Mouse (Mus musculus): ENCODE measurements around the gene Tlx2. TPM values are rescaled to one million over a fixed set of nuclear protein-coding genes. Genes with fewer than 3 reads are reported as not detected.
A peak's percentile ranks its signal among the peaks of the same experiment; 100 is the strongest.

Gene Tlx2
- polyA plus RNA-seq, 1 experiment from 2014 or later, result 1.9 TPM

DNA sequence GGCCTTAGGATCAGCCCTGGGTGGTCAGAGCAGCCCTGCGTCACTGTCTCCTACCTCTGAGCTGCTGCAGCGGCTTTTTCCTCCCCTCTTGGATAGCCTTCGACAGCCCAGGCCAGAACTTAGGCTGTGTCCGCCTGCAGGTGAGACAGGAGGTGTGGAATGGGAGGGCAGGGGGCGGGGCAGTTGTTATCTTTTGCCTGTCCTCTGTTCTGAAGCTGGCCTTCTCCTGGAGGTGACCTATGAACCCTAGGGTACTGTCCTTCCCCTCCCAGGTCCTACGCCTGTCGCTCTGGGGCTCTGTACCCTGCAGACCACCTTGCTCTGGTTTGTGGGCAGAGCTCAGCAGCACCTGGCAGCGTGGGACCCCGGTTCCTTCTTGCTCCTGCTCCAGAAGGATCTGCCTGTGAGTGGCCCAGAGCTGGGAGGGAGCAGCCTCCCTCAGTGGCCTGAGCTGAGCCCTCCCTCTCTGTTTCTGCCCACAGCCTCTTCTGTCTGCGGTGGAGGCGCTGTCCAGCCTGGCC, 33.1 kb upstream of the Tlx2 start:
- Histone ChIP-seq H3K27me3 (ENCODE audit: control insufficient read depth, insufficient read depth, low read length) (no peaks in the 10 kb centered on the region), H3K4me1 (ENCODE audit: control insufficient read depth in 2 of 2, insufficient read depth in 2 of 2, low read length in 2 of 2) (peaks cover 16 to 20% of the 10 kb centered on the region in 2 experiments), H3K27ac (replicated peaks in 1 of 2; ENCODE audit: control insufficient read depth in 1 of 2, insufficient read depth in 1 of 2, low read depth in 2 of 2, low read length in 2 of 2) (no peak overlapping the region), H3K36me3 (ENCODE audit: control insufficient read depth, insufficient read depth, low read length) (peaks cover 12% of the 10 kb centered on the region), H3K4me2 (ENCODE audit: low read length) (peak overlapping the region; percentile 100), H3K9ac (ENCODE audit: low read length) (peak overlapping the region; percentile 88), H3K9me3 (ENCODE audit: control insufficient read depth, low read length) (no peaks in the 10 kb centered on the region), H3K4me3 (ENCODE audit: control insufficient read depth in 1 of 2, insufficient read depth in 1 of 2, low read depth in 1 of 2, low read length in 2 of 2) (no peak overlapping the region)
- WGBS, result 49% methylated on average over 11 of the region's 11 CpGs
- no peak for ATAC-seq (ENCODE audit: insufficient number of reproducible peaks, insufficient read depth, low FRiP score, low read depth)

DNA sequence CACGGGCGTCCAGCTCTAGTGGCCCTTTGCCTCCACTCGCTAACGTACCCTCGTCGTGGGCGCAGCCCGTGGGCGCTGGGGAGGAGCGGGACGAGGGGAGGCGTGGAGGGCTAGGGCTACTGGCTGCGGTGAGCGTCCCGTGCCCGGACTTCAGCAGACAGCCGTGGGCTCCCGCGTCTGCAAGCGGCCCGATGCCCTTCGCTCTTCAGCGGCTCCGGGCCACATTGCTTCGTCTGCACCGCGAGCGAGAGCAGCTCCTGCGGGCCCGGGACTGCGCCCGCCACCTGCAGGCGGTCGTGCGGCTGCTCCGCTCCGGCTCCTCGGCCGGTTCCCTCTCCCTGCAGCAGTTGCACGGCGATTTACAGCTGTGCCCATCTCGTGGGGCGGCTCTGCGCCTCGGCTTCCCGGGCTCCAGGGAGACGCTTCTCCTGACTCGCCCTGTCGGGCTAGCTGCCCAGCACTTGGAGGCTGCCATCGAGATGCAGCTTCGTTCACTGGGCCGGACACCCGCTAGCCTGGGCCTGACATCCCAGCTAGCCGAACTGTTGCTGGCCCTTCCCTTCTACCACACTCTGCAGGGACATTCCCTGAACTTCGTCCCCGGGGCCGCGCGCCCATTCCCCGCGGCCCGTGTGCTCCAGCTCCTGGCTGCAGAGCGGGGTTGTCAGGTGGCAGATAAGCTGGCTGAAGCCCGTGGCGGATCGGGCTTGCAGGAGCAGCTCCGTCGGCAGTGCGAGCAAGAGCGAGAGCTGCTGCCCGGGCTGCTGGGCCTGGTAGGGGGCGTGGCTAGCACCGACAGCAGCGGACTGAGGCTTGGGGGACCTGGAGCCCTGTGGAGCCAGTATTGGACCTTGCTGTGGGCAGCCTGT, 31.8 kb upstream of the Tlx2 start:
- WGBS, result under 1% methylated on average over 74 of the region's 74 CpGs

DNA sequence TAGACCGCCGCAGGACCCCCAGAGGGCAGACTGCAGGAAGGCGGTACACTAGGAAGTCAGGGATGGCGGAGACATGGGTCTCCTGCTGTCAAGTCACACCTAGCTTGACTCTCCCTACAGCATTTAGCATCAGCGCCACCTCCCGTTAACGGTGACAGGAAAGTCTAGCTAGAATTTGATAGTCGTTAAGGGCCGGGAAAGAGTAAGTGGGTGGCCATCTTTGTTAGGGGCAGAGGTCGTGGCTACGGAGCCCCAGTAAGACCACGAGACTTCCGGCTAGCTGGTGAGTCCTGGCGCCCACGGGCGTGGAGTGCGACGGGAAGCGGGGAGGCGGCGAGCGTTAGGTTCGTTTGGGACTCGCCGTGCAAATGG, 31.2 kb upstream of the Tlx2 start, which contains the start of the genes Ccdc142 and Gm42688:
Gene Ccdc142 (plus strand): TSS at position 286 of the 372 bp plus-strand sequence.
Gene Gm42688 (plus strand): TSS at position 302 of the 372 bp plus-strand sequence.
- H3K36me3 ChIP-seq (ENCODE audit: control insufficient read depth, insufficient read depth, low read length), result peaks cover 3% of the 10 kb centered on the region; the same call in 1 of the 2 replicates
- no peaks in the 10 kb centered on the region for H3K27me3 ChIP-seq (ENCODE audit: control insufficient read depth, insufficient read depth, low read length)
- peak within 1 kb of the TSS; percentile 6 to 80; a peak in 3 of 4 replicates for H3K27ac ChIP-seq (replicated peaks in 1 of 2; ENCODE audit: control insufficient read depth in 1 of 2, insufficient read depth in 1 of 2, low read depth in 2 of 2, low read length in 2 of 2)
- peaks cover 10 to 13% of the 10 kb centered on the region in 2 experiments; a peak in 3 of 4 replicates for H3K4me1 ChIP-seq (ENCODE audit: control insufficient read depth in 2 of 2, insufficient read depth in 2 of 2, low read length in 2 of 2)
- WGBS, result 2% methylated on average over 25 of the region's 25 CpGs
- peak within 1 kb of the TSS; percentile 62 to 67 for H3K4me3 ChIP-seq (ENCODE audit: control insufficient read depth in 1 of 2, insufficient read depth in 1 of 2, low read depth in 1 of 2, low read length in 2 of 2)
- H3K9me3 ChIP-seq (ENCODE audit: control insufficient read depth, low read length), result no peaks in the 10 kb centered on the region
- H3K4me2 ChIP-seq (ENCODE audit: low read length), result peak within 1 kb of the TSS; percentile 100
- ATAC-seq (ENCODE audit: insufficient number of reproducible peaks, insufficient read depth, low FRiP score, low read depth), result peak; percentile 68
- peak within 1 kb of the TSS; percentile 88 for H3K9ac ChIP-seq (ENCODE audit: low read length)

More for the DNA sequence above, 31.8 kb upstream of the Tlx2 start:
- peak overlapping the region; percentile 6 to 80; a peak in 3 of 4 replicates for H3K27ac ChIP-seq (replicated peaks in 1 of 2; ENCODE audit: control insufficient read depth in 1 of 2, insufficient read depth in 1 of 2, low read depth in 2 of 2, low read length in 2 of 2)
- peak overlapping the region; percentile 100 for H3K4me2 ChIP-seq (ENCODE audit: low read length)
- peak overlapping the region; percentile 88 for H3K9ac ChIP-seq (ENCODE audit: low read length)
- no peaks in the 10 kb centered on the region for H3K27me3 ChIP-seq (ENCODE audit: control insufficient read depth, insufficient read depth, low read length)
- H3K36me3 ChIP-seq (ENCODE audit: control insufficient read depth, insufficient read depth, low read length), result peaks cover 8% of the 10 kb centered on the region
- H3K9me3 ChIP-seq (ENCODE audit: control insufficient read depth, low read length), result no peaks in the 10 kb centered on the region
- peak overlapping the region; percentile 62 to 67 for H3K4me3 ChIP-seq (ENCODE audit: control insufficient read depth in 1 of 2, insufficient read depth in 1 of 2, low read depth in 1 of 2, low read length in 2 of 2)
- peak; percentile 75 for ATAC-seq (ENCODE audit: insufficient number of reproducible peaks, insufficient read depth, low FRiP score, low read depth)
- peaks cover 10 to 13% of the 10 kb centered on the region in 2 experiments; a peak in 3 of 4 replicates for H3K4me1 ChIP-seq (ENCODE audit: control insufficient read depth in 2 of 2, insufficient read depth in 2 of 2, low read length in 2 of 2)

DNA sequence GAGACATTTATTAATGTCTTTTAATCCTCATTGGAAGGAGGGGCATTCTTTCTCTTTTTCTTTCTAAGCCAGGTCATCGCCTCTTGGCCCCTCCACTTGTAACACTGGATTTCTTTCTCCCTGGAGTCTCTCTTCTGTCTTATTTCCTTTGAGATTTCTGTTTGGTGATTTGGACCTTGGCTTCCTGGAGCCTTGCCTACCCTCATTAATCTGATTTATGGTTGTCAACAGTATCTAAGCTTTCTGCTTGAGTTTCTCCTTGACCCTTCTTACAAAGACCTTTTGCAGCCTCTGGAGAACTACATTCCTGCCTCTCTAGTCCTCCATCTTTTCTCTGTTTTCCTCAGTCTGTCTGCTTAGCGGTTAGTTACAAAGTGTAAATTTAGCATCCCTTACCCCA, 28.3 kb upstream of the Tlx2 start:
- Histone ChIP-seq H3K27ac (replicated peaks in 1 of 2; ENCODE audit: control insufficient read depth in 1 of 2, insufficient read depth in 1 of 2, low read depth in 2 of 2, low read length in 2 of 2) (no peak overlapping the region), H3K9ac (ENCODE audit: low read length) (no peak overlapping the region), H3K4me3 (ENCODE audit: control insufficient read depth in 1 of 2, insufficient read depth in 1 of 2, low read depth in 1 of 2, low read length in 2 of 2) (no peak overlapping the region), H3K36me3 (ENCODE audit: control insufficient read depth, insufficient read depth, low read length) (peaks cover under 1% of the 10 kb centered on the region; the same call in 1 of the 2 replicates), H3K27me3 (ENCODE audit: control insufficient read depth, insufficient read depth, low read length) (no peaks in the 10 kb centered on the region; the same call in 1 of the 2 replicates), H3K4me2 (ENCODE audit: low read length) (no peak overlapping the region), H3K4me1 (ENCODE audit: control insufficient read depth in 2 of 2, insufficient read depth in 2 of 2, low read length in 2 of 2) (peaks cover 10 to 12% of the 10 kb centered on the region in 2 experiments; a peak in 3 of 4 replicates), H3K9me3 (ENCODE audit: control insufficient read depth, low read length) (no peaks in the 10 kb centered on the region)
- no peak for ATAC-seq (ENCODE audit: insufficient number of reproducible peaks, insufficient read depth, low FRiP score, low read depth)
- 55% methylated on average over 2 of the region's 2 CpGs for WGBS

DNA sequence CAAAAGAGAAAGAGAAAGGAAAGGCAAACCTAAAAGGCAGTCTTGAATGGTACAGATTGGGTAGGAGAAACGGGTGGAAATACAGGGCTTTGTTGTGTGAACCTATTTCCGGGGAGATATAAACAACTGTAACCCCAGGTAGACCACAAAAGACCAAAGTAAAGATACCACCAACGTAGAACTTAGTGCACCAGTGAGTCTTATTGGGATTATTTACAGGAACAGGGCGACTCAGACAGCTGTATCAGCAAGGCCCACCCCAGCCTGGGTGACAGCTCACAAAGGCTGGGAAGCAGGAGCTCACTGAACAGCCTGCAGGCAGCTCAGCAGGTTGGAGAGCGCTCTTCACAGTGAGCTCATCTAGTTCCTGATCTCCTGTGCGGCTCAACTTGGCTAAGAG, 25.9 kb upstream of the Tlx2 start:
- WGBS, result 41% methylated on average over 6 of the region's 6 CpGs
- Histone ChIP-seq H3K4me3 (ENCODE audit: control insufficient read depth in 1 of 2, insufficient read depth in 1 of 2, low read depth in 1 of 2, low read length in 2 of 2) (no peak overlapping the region), H3K27me3 (ENCODE audit: control insufficient read depth, insufficient read depth, low read length) (peaks cover 5% of the 10 kb centered on the region; the same call in 1 of the 2 replicates), H3K9me3 (ENCODE audit: control insufficient read depth, low read length) (no peaks in the 10 kb centered on the region), H3K4me2 (ENCODE audit: low read length) (no peak overlapping the region), H3K9ac (ENCODE audit: low read length) (no peak overlapping the region), H3K36me3 (ENCODE audit: control insufficient read depth, insufficient read depth, low read length) (no peaks in the 10 kb centered on the region), H3K27ac (replicated peaks in 1 of 2; ENCODE audit: control insufficient read depth in 1 of 2, insufficient read depth in 1 of 2, low read depth in 2 of 2, low read length in 2 of 2) (no peak overlapping the region), H3K4me1 (ENCODE audit: control insufficient read depth in 2 of 2, insufficient read depth in 2 of 2, low read length in 2 of 2) (0 out of 4 replicates have a peak, but pooled peaks cover 0 to 2% of the 10 kb centered on the region in 2 experiments)
- ATAC-seq (ENCODE audit: insufficient number of reproducible peaks, insufficient read depth, low FRiP score, low read depth), result no peak

DNA sequence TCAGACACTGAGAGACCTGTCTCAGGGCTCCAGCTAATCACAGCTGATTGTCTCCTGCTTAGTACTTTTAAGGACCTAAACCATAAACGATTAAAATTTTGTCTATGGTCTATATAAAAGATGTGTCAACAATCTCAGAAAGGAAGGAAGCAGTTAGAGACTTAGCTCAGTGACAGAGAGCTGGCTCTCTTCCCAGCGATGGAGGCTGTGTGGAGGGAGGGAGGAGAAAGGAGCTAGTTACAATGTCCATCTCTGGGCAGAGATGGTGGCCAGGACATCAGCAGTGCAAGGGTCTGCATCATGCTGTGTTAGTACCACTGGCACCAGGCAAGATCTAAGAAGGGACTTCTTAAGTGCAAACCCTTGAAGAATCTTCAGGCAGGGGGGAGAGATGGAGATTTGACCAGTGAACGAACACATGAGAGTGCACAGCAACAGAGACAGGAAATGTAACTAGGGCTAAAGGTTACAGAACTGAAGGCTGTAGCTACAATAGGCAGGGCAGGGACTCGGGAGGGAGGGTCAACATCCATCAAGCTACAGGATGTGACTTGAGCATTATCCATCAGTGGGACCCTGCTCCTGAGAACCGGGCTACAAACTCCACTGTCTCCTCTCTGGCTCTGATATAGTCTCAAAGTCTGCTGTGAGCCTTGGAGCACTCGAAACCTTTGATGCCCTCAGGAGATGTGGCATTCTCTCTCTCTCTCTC, 22.5 kb upstream of the Tlx2 start:
- no peak overlapping the region for H3K9ac ChIP-seq (ENCODE audit: low read length)
- no peak overlapping the region for H3K27ac ChIP-seq (replicated peaks in 1 of 2; ENCODE audit: control insufficient read depth in 1 of 2, insufficient read depth in 1 of 2, low read depth in 2 of 2, low read length in 2 of 2)
- no peaks in the 10 kb centered on the region for H3K9me3 ChIP-seq (ENCODE audit: control insufficient read depth, low read length)
- H3K4me3 ChIP-seq (ENCODE audit: control insufficient read depth in 1 of 2, insufficient read depth in 1 of 2, low read depth in 1 of 2, low read length in 2 of 2), result no peak overlapping the region
- no peak overlapping the region for H3K4me2 ChIP-seq (ENCODE audit: low read length)
- 35% methylated on average over 6 of the region's 6 CpGs for WGBS
- peaks cover 38% of the 10 kb centered on the region for H3K27me3 ChIP-seq (ENCODE audit: control insufficient read depth, insufficient read depth, low read length)
- H3K36me3 ChIP-seq (ENCODE audit: control insufficient read depth, insufficient read depth, low read length), result no peaks in the 10 kb centered on the region
- ATAC-seq (ENCODE audit: insufficient number of reproducible peaks, insufficient read depth, low FRiP score, low read depth), result no peak
- peaks cover 2 to 3% of the 10 kb centered on the region in 2 experiments; a peak in 2 of 4 replicates for H3K4me1 ChIP-seq (ENCODE audit: control insufficient read depth in 2 of 2, insufficient read depth in 2 of 2, low read length in 2 of 2)

DNA sequence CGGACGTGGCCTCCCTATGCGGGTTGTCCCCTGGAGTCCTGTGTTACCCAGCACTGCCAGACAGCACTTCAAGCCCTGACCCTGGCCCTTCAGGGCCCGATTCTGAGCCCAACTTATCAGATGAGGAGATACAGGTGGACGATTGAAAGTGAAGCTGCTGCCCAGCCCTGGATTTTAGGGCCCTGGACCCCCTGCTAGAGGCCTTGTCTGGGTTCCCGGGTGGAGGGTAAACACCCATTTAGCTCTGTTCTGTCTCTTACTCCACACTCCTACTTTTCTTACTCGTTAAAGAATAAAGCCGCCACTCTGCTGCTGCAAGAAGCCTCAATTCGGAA, 17.8 kb upstream of the Tlx2 start:
- H3K9me3 ChIP-seq (ENCODE audit: control insufficient read depth, low read length), result no peaks in the 10 kb centered on the region
- no peak overlapping the region for H3K9ac ChIP-seq (ENCODE audit: low read length)
- H3K4me2 ChIP-seq (ENCODE audit: low read length), result peak overlapping the region; percentile 57
- H3K27me3 ChIP-seq (ENCODE audit: control insufficient read depth, insufficient read depth, low read length), result peaks cover 81% of the 10 kb centered on the region
- peak overlapping the region; percentile 26 to 28 for H3K4me3 ChIP-seq (ENCODE audit: control insufficient read depth in 1 of 2, insufficient read depth in 1 of 2, low read depth in 1 of 2, low read length in 2 of 2)
- peaks cover 7 to 18% of the 10 kb centered on the region in 2 experiments; a peak in 3 of 4 replicates for H3K4me1 ChIP-seq (ENCODE audit: control insufficient read depth in 2 of 2, insufficient read depth in 2 of 2, low read length in 2 of 2)
- no peak overlapping the region for H3K27ac ChIP-seq (replicated peaks in 1 of 2; ENCODE audit: control insufficient read depth in 1 of 2, insufficient read depth in 1 of 2, low read depth in 2 of 2, low read length in 2 of 2)
- 13% methylated on average over 9 of the region's 9 CpGs for WGBS
- no peak for ATAC-seq (ENCODE audit: insufficient number of reproducible peaks, insufficient read depth, low FRiP score, low read depth)
- no peaks in the 10 kb centered on the region for H3K36me3 ChIP-seq (ENCODE audit: control insufficient read depth, insufficient read depth, low read length)
